Mouse (Mus musculus) heart, adult 2 months (tissue): Measurements from ENCODE around the gene Apoc4.

ENCODE experiments used
- CTCF ChIP-seq: fragments of 200-600 bp; IDR thresholded peaks from 2 replicates; pipeline ENCODE4 v1.8.1; 2022; ENCODE audit warnings: antibody characterized with exemption, mild to moderate bottlenecking, moderate library complexity
- POLR2A ChIP-seq: fragments of 200-500 bp; IDR thresholded peaks from 2 replicates; pipeline ENCODE4 v1.6.1; 2011; ENCODE audit warnings: mild to moderate bottlenecking, low read depth, low read length, control low read depth; ENCODE audit not compliant: insufficient read depth

GRCm38 (mm10) chr7:19710650-19711049 is 29.4 kb upstream of the Apoc4 start:
- TF ChIP-seq CTCF (no peak), POLR2A (no peak)
